Mouse (Mus musculus): ENCODE measurements around the gene Frem1.

- TF ChIP-seq POLR2A (IDR thresholded peaks at IDR 0.05; ENCODE audit: insufficient read depth, low read depth, low read length) (no peak), CTCF (IDR thresholded peaks at IDR 0.05; ENCODE audit: insufficient read depth, low read depth, low read length) (no peak)
Observed at GRCm38 (mm10) chr4:82890585-82890984, 161.6 kb downstream of the Frem1 start.
